Mouse (Mus musculus) right cerebral cortex, postnatal 25 days (tissue): ENCODE results near the gene Tfap4.
"Not testable (repeated sequence)": the region's sequence is repeated elsewhere in the genome, so short reads cannot be mapped to it uniquely, and the experiment has no call there.

Experiments
- DNase-seq: peaks from one replicate; pipeline ENCODE4 v3.0.0; 2022

The Tfap4 gene

DNA sequence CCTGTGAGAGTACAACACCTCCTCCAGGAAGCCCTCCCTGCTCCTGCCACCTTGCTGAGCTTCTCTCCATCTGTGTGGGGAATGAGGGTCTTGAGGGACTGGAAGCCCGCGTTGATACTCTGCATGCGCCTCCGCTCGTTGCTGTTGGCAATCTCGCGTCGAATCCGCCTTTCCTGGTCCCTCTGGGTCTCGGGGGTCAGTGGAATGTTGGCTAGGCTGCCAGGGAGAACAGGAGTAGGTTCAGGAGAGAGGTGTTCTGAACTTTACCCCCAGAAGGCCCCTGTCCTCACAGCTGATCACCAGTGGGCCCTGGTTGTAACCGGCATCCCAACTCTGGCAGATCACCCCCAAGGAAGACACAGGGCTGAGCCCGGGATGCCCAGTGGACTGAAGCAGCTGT lies 7.8 kb downstream of the Tfap4 start:
- no peak for DNase-seq

- DNase-seq = peak; percentile 51
These were observed 8.6 kb downstream of the Tfap4 start for GRCm38 (mm10) chr16:4551056-4551455.

DNA sequence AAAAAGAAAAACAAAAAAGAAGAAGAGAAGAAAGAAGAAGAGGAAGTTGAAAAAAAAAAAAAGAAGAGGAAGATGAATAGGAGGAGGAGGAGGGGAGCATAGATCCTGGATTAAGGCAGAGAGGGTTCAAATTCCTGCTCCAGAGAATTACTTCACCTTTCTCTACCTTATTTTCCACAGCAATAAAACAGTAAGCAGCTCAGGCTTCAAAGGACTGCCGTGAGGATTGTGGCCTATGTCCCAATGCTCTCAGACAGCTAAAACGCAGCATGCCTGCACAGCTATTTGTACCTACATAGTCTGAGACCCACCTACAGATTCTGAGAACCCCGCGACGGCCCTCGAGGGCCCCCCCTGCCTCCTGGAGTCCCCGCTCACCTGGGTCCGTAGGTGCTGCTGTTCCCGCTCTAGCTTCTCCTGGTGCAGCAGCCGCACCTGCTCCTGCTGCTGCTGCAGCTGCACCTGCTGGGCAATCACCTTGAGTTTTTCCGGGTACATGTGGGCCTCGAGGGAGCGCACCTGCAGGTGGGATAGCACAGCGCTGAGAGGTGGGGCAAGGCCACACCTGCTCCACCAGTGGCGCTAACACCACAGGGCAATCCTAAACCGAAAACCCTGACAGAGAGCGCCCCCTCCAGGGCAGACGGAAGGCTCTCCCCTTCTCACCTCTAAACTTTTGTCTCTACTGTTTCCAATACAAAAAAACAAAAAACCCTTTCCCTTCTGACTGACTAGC lies 10.5 kb downstream of the Tfap4 start:
- no peak for DNase-seq

DNA sequence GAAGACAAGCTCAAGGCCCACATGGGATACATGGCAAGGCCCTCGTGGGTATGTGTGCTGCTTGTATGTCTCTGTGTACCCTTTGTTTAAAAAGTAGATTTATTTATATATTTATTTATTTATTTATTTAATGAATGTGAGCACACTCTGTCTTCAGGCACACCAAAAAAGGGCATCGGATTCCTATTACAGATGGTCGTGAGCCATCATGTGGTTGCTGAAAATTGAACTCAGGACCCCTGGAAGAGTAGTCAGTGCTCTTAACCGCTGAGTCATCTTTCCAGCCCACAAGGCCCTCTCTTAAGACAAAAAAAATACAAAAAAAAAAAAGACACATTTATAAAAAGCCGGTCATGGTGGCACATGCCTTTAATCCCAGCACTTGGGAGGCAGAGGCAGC lies 12.0 kb downstream of the Tfap4 start:
- DNase-seq = no peak

DNA sequence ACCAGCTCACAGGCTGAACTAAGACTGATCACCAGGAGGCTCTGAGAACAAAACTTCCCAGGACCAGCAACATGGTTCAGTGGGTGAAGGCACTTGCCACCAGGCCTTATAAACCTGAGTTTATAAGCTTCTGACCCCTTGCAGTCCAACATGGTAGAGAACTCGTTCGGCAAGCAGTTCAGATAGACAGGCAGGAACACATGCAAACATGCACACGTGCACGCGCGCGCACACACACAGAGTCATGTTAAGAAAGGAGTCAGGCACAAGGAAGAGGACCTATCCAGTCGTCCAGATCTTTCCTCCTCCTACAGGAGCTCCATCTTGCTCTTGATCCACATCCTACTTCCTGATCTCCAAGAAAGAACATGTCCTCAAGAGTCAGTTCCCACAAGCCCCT lies 12.8 kb downstream of the Tfap4 start:
- no peak for DNase-seq

DNA sequence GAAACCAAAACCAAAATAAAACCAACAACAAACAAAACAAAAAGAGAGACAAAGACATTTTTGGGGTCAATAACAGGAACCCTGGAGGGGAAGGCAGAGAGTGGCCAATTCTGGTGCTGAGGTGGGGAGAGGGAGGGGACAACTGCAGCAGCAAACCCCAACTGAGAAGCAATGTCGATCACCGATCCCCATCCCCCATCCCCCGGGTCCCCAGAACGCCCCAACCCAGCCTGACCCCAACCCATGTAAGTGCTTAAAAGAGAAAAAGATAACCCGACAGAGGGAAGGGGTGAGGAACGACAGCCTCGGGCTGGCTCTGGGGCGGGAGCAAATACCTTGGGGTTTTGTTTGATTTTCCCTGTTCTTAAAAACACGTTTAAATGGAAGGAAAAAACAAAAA lies 14.8 kb downstream of the Tfap4 start:
- no peak for DNase-seq

DNA sequence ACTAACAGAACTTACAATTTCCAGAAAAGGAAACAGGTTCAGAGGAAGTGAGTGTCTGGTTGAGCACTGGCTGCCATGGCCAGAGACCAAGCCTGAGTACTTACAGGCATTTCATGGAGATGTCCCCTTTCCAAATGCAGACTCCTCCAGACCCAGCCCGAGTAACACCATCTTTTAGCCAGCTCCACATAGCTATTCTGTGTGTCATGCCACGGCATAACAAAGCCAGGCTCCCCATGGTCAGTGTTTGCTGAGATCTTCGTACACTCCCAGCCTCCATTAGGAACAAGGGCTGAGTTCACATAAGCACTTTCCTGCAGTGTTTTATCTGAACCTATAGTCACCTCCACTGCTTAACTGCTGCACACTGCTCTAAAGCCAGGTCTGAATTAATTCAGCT lies 16.4 kb downstream of the Tfap4 start:
- no peak for DNase-seq

- DNase-seq = no peak
These were observed 17.3 kb downstream of the Tfap4 start for GRCm38 (mm10) chr16:4542236-4542774.

GRCm38 (mm10) chr16:4541501-4542198 lies 18.0 kb downstream of the Tfap4 start, which contains the start of gene Srl:
Gene Srl (minus strand): TSS chr16:4541816.
- DNase-seq = peak; percentile 99

- DNase-seq = no peak
These were observed 18.6 kb downstream of the Tfap4 start for GRCm38 (mm10) chr16:4541033-4541432.

- DNase-seq = no peak
These were observed 19.4 kb downstream of the Tfap4 start for GRCm38 (mm10) chr16:4540064-4540775.

GRCm38 (mm10) chr16:4539521-4539920 lies 20.1 kb downstream of the Tfap4 start:
- DNase-seq = no peak

DNA sequence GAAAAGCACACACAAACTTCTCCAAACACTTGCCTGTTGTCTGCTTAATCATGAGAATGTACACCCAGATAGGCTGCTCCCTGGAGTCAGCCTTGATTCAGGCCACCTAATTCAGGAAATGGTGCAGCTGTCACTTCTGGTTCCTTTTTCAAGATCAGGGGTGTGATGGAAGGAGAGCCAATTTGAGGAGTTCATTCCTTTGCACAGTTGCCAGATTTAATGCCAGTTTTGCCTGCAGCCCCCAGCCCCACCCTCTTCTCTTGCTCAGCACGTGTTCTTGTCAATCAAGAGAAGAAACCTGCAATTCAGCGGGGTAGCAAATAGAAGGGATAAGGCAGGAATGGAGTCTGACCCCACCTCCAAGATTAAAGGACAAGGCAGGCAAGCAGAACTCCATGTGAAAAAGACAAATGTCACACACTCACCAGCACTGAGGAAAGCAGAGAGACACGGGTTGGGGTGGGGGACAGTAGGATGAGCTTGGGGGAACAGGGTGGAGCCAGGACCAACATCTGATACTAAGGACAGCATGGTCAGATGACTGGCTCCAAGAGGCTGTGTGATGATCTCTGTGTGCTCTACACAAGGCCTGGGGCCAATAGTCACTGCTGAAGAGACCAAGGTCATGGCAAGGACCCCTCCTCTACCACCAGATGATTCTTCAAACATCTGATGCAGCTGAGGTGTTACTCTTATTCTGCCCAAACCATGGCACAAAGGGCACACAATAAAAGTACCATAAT lies 21.9 kb downstream of the Tfap4 start:
- no peak for DNase-seq

- DNase-seq = not testable (repeated sequence)
These were observed 32.3 kb downstream of the Tfap4 start for GRCm38 (mm10) chr16:4527373-4527772.

- no peak for DNase-seq
These were observed 36.2 kb downstream of the Tfap4 start for GRCm38 (mm10) chr16:4523313-4524004.

GRCm38 (mm10) chr16:4522879-4523278 lies 36.8 kb downstream of the Tfap4 start:
- no peak for DNase-seq

GRCm38 (mm10) chr16:4521735-4522530 lies 37.7 kb downstream of the Tfap4 start:
- no peak for DNase-seq

DNA sequence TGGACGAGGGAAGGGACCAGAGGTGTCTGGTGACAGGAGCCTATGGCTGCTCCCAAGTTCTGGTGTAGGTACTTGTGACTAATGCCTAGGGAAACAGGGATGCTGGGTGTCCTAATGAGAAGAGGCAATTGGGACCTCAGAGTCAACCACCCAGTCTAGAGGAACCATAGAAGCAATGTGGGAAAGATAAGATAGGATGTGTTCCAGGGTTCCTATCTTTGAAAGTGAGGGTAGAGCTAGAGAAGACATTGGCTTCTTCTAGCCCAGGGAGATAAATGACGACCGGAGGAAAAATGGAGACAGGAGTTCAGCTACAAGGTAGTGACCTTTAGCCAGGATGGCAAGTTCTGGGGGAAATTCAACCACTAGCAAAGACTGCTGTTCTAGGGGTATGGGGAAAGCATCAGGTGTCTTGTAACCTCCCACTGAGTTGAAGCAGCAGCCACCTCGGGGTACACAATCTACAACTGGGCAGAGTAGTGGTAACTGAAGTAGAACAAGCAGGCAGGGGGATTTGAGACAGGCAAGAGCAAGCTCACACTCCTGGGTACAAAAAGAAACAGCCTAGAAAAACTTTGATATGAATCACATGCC lies 38.5 kb downstream of the Tfap4 start:
- no peak for DNase-seq

DNA sequence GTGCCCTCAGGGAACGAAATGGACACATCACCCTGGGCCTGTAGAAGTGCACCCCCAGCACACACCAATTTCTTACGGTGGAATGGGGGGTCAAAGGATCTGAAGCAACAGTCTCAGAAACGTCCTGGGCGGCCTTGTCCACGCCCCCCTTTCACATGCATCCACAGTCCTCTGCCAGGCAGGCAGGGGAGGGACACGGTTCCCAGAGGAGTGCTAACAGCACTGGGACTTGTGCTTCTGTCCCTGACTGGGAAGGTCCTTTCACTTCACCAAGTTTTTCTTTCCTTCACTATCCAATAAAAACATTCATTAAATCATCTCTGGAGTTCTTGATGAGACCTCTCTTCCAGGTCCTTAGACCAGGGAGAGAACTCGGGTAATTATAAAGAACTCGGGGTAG lies 39.0 kb downstream of the Tfap4 start:
- no peak for DNase-seq

DNA sequence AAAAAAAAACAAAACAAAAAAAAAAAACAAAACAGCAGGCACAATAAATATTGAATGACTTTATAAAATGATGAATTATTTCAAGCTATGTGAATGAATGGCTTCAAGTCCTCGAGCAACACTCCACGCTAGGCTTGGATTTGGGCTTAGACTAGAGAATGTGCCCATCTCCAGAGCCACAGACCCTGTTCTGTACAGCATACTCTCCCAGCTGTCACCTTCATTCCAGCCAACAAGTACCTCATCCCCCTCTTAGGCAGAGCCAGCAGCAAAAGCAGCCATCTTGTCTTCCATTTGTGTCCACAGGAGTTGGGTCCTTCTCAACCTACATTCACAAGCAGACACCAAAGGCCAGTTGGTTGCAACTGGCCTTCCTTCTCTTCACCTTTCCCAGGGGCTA lies 39.8 kb downstream of the Tfap4 start:
- DNase-seq = no peak

DNA sequence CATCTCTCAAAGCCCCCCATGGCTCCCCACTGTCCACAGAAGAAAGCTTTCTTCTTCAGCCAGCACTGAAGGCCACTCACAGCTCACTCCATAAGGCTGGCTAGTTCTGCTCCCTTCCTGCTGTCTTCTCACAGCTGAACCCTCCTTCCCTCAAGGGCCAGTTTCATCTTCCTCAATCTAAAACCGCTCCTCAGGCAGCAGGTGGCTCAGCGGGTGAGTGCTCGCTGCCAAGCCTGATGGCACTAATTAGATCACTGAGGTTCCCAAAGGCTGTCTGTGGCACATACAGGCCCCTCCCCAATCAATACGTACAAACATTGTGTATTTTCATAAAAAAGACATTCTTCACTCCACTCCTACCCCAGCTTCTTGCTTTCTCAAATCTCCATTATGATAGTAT lies 40.5 kb downstream of the Tfap4 start:
- DNase-seq = no peak
